Mouse (Mus musculus) limb, embryonic 14.5 days (tissue): ENCODE results near the gene Parp9. TPM values are rescaled to one million over a fixed set of nuclear protein-coding genes. Genes with fewer than 3 reads are reported as not detected.
A peak's percentile ranks its signal among the peaks of the same experiment; 100 is the strongest.
"Not testable (repeated sequence)": the region's sequence is repeated elsewhere in the genome, so short reads cannot be mapped to it uniquely, and the experiment has no call there.

ENCODE experiments used
- ATAC-seq: fragments of 200-750 bp; cut with Nextera tagmentation; 2 replicates; pipeline ENCODE4 v1.8.0; 2017; ENCODE audit warnings: low read depth, moderate number of reproducible peaks, moderate TSS enrichment; ENCODE audit not compliant: low FRiP score
- DNase-seq: peaks from one replicate; pipeline ENCODE4 v3.0.0-alpha.2; 2015; ENCODE audit warnings: low spot score
- H3K27ac ChIP-seq: fragments of 300-500 bp; sonication (generic); replicated peaks from 2 replicates; pipeline ENCODE4 v1.5.1; 2014; ENCODE audit warnings: low read depth, mild to moderate bottlenecking, low read length, moderate library complexity, mixed read lengths
- H3K27me3 ChIP-seq: fragments of 300-500 bp; sonication (generic); 2 replicates; pipeline ENCODE4 v1.6.1; 2014; ENCODE audit warnings: low read length, mixed read lengths; ENCODE audit not compliant: control insufficient read depth, insufficient read depth
- H3K36me3 ChIP-seq: fragments of 300-500 bp; sonication (generic); 2 replicates; pipeline ENCODE4 v1.6.1; 2014; ENCODE audit warnings: mild to moderate bottlenecking, low read length, moderate library complexity, mixed read lengths; ENCODE audit not compliant: control insufficient read depth, insufficient read depth
- H3K4me1 ChIP-seq: fragments of 300-500 bp; sonication (generic); 2 replicates; pipeline ENCODE4 v1.6.1; 2014; ENCODE audit warnings: antibody characterized with exemption, low read length, mixed read lengths; ENCODE audit not compliant: control insufficient read depth, insufficient read depth
- H3K4me2 ChIP-seq: fragments of 300-500 bp; sonication (generic); replicated peaks from 2 replicates; pipeline ENCODE4 v1.6.1; 2014; ENCODE audit warnings: low read depth, mild to moderate bottlenecking, low read length, moderate library complexity; ENCODE audit not compliant: severe bottlenecking
- H3K4me3 ChIP-seq: fragments of 300-500 bp; sonication (generic); replicated peaks from 2 replicates; pipeline ENCODE4 v1.5.1; 2014; ENCODE audit warnings: low read length
- H3K9ac ChIP-seq: fragments of 300-500 bp; sonication (generic); 2 replicates; pipeline ENCODE4 v1.6.1; 2014; ENCODE audit warnings: mild to moderate bottlenecking, low read depth, low read length, moderate library complexity; ENCODE audit not compliant: severe bottlenecking
- H3K9me3 ChIP-seq: fragments of 300-500 bp; sonication (generic); 2 replicates; pipeline ENCODE4 v1.6.1; 2016; ENCODE audit warnings: low read length; ENCODE audit not compliant: control insufficient read depth
- POLR2A ChIP-seq: fragments of 200-500 bp; IDR thresholded peaks from 2 replicates; pipeline ENCODE4 v1.8.0; 2012; ENCODE audit warnings: inconsistent platforms, mild to moderate bottlenecking, moderate library complexity, borderline replicate concordance; ENCODE audit not compliant: insufficient read depth, insufficient read length; ENCODE audit errors: extremely low read depth
- WGBS: fragments of 180-500 bp; shearing (Covaris S2); extraction: QIAGEN DNeasy Blood & Tissue Kit; methylation state at CpG from one replicate; pipeline ENCODE4 v1.1.7; 2014; 5-methylcytosine and 5-hydroxymethylcytosine counted together
- polyA plus RNA-seq, 2 experiments: library from polyadenylated mRNA; depleted of rRNA in 1 of 2; stranded (reverse) in 1 of 2; unstranded in 1 of 2; fragments of >200 nt; fragmentation: Nextera tagmentation in 1 of 2; extraction: Ambion mirVana in 1 of 2; gene quantifications; 2 replicates each; pipeline versions ENCODE4 v1.2.1 to v1.2.3; 2012 to 2014

The Parp9 gene
- 3.5 and 4.1 TPM in 2 replicates for polyA plus RNA-seq (2012; rRNA removed)
- polyA plus RNA-seq (2014; fragmentation: Nextera tagmentation; extraction: Ambion mirVana) = 4.3 and 5.3 TPM in 2 replicates

GRCm38 (mm10) chr16:35938211-35939151 is at the start of gene Parp9, which contains the start of gene Dtx3l:
TSS of gene Parp9 (plus strand) at chr16:35938470.
TSS of gene Dtx3l (minus strand) at chr16:35939151.
- H3K9me3 ChIP-seq = no peaks in the 10 kb centered on the region
- H3K9ac ChIP-seq = peak within 1 kb of the TSS; percentile 74
- H3K27me3 ChIP-seq = no peaks in the 10 kb centered on the region
- DNase-seq (peak; percentile 37), ATAC-seq (peak; percentile 78)
- WGBS = 2% methylated on average over 52 of the region's 52 CpGs
- no peak within 1 kb of the TSS for H3K27ac ChIP-seq
- H3K4me1 ChIP-seq = peaks cover 6% of the 10 kb centered on the region; the same call in 1 of the 2 replicates
- H3K4me3 ChIP-seq = peak within 1 kb of the TSS; percentile 54
- H3K36me3 ChIP-seq = no peaks in the 10 kb centered on the region
- 0 out of 2 replicates have a peak, but pooled peaks have one; percentile 25 for TF ChIP-seq POLR2A
- peak within 1 kb of the TSS; percentile 78 for H3K4me2 ChIP-seq

- H3K9ac ChIP-seq = no peak overlapping the region
- WGBS = 91% methylated on average over 5 of the region's 5 CpGs
- no peak overlapping the region for H3K4me3 ChIP-seq
- no peaks in the 10 kb centered on the region for H3K9me3 ChIP-seq
- DNase-seq (no peak), ATAC-seq (no peak)
- no peaks in the 10 kb centered on the region for H3K27me3 ChIP-seq
- no peak overlapping the region for H3K4me2 ChIP-seq
- no peak overlapping the region for H3K27ac ChIP-seq
- no peaks in the 10 kb centered on the region for H3K4me1 ChIP-seq
- no peaks in the 10 kb centered on the region for H3K36me3 ChIP-seq
- TF ChIP-seq POLR2A = no peak
Measured at GRCm38 (mm10) chr16:35888910-35889309, 49.4 kb upstream of the Parp9 start.

GRCm38 (mm10) chr16:35890645-35891044 is 47.6 kb upstream of the Parp9 start:
- Histone ChIP-seq H3K36me3 (no peaks in the 10 kb centered on the region), H3K9ac (no peak overlapping the region), H3K27me3 (no peaks in the 10 kb centered on the region), H3K4me2 (no peak overlapping the region), H3K27ac (no peak overlapping the region), H3K9me3 (no peaks in the 10 kb centered on the region), H3K4me3 (no peak overlapping the region), H3K4me1 (no peaks in the 10 kb centered on the region)
- DNase-seq (no peak), ATAC-seq (no peak)
- 69% methylated on average over 3 of the region's 3 CpGs for WGBS
- TF ChIP-seq POLR2A = no peak

GRCm38 (mm10) chr16:35891603-35892002 is 46.7 kb upstream of the Parp9 start:
- not testable (repeated sequence) for ATAC-seq

GRCm38 (mm10) chr16:35894997-35895396 is 43.3 kb upstream of the Parp9 start:
- no peak for TF ChIP-seq POLR2A
- no peaks in the 10 kb centered on the region for H3K4me1 ChIP-seq
- no peak overlapping the region for H3K4me3 ChIP-seq
- no peaks in the 10 kb centered on the region for H3K27me3 ChIP-seq
- DNase-seq = no peak
- no peaks in the 10 kb centered on the region for H3K9me3 ChIP-seq
- ATAC-seq = no peak
- H3K4me2 ChIP-seq = no peak overlapping the region
- 60% methylated on average over 6 of the region's 6 CpGs for WGBS
- no peaks in the 10 kb centered on the region for H3K36me3 ChIP-seq
- no peak overlapping the region for H3K9ac ChIP-seq
- H3K27ac ChIP-seq = no peak overlapping the region

More at GRCm38 (mm10) chr16:35891603-35892002, 46.7 kb upstream of the Parp9 start:
- not testable (repeated sequence) for H3K9ac ChIP-seq, H3K4me3 ChIP-seq, H3K4me1 ChIP-seq, DNase-seq, H3K36me3 ChIP-seq, H3K27me3 ChIP-seq, H3K4me2 ChIP-seq, H3K9me3 ChIP-seq, H3K27ac ChIP-seq
- 69% methylated on average over 5 of the region's 5 CpGs for WGBS
